ENCODE assay signal across 31 mouse cellular contexts in the genomic region with DNA sequence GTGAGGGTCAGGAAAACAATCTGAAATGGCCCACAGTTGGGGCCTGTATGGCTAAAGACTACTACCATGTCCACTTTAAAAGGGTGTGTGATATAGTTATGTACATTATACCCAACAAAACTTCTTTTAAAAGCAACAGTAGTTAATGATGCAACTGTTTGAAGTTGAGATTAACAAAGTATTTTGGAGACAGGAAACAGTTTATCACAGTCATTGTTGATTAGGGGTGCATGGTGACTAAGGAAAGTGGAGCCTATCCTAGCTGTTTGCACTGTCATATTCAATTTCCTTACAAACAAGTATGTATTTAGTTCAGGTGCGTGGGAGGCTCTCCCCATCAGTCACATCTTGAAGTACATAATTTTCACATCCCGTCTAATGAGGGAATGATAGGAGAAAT.
"Had no signal": no experiment of that assay in that cellular context is flagged by ENCODE, and none has a peak within 500 bp of the region (broad histone marks: within the 10 kb centered on the region; RNA-seq: fewer than 3 reads in every experiment).

No protein-coding gene starts in this region.

- H3K9ac ChIP-seq: limb, embryonic 12.5 days; limb, embryonic 13.5 days; limb, embryonic 15.5 days; liver, embryonic 12.5 days; liver, embryonic 13.5 days; liver, embryonic 14.5 days; liver, embryonic 15.5 days; liver, postnatal 0 days; lung, embryonic 14.5 days; lung, embryonic 15.5 days; midbrain, embryonic 12.5 days; midbrain, embryonic 13.5 days; midbrain, embryonic 15.5 days; neural tube, embryonic 12.5 days had no signal

- H3K9me3 ChIP-seq: limb, embryonic 10.5 days; limb, embryonic 12.5 days; limb, embryonic 13.5 days; limb, embryonic 15.5 days; liver, embryonic 12.5 days; liver, embryonic 13.5 days; liver, embryonic 15.5 days; lung, embryonic 15.5 days; megakaryocyte, embryonic 14.5 days; midbrain, embryonic 10.5 days; midbrain, embryonic 12.5 days; midbrain, embryonic 13.5 days; midbrain, embryonic 15.5 days; neural tube, embryonic 12.5 days had no signal

- H3K36me3 ChIP-seq: limb, embryonic 10.5 days; limb, embryonic 12.5 days; limb, embryonic 13.5 days; limb, embryonic 15.5 days; liver, embryonic 12.5 days; liver, embryonic 13.5 days; liver, embryonic 15.5 days; lung, embryonic 15.5 days; midbrain, embryonic 10.5 days; midbrain, embryonic 12.5 days; midbrain, embryonic 13.5 days; midbrain, embryonic 15.5 days; neural tube, embryonic 12.5 days had no signal

- H3K27ac ChIP-seq: limb, embryonic 10.5 days; limb, embryonic 12.5 days; limb, embryonic 13.5 days; limb, embryonic 15.5 days; liver, embryonic 12.5 days; liver, embryonic 13.5 days; liver, embryonic 14.5 days; liver, embryonic 15.5 days; lung, embryonic 15.5 days; macrophage; midbrain, embryonic 10.5 days; midbrain, embryonic 12.5 days; midbrain, embryonic 13.5 days; midbrain, embryonic 15.5 days; neural tube, embryonic 12.5 days had no signal

- H3K4me3 ChIP-seq: limb, embryonic 10.5 days; limb, embryonic 12.5 days; limb, embryonic 13.5 days; limb, embryonic 15.5 days; liver, embryonic 12.5 days; liver, embryonic 13.5 days; liver, embryonic 15.5 days; lung, embryonic 15.5 days; megakaryocyte, embryonic 14.5 days; midbrain, embryonic 10.5 days; midbrain, embryonic 12.5 days; midbrain, embryonic 13.5 days; midbrain, embryonic 15.5 days; myocyte; neural tube, embryonic 12.5 days had no signal

- H3K4me1 ChIP-seq: limb, embryonic 10.5 days; limb, embryonic 12.5 days; liver, embryonic 12.5 days; liver, embryonic 13.5 days; liver, embryonic 15.5 days; midbrain, embryonic 10.5 days; midbrain, embryonic 15.5 days; neural tube, embryonic 12.5 days had no signal

- H3K27me3 ChIP-seq: limb, embryonic 12.5 days; limb, embryonic 13.5 days; limb, embryonic 15.5 days; liver, embryonic 12.5 days; liver, embryonic 13.5 days; liver, embryonic 15.5 days; lung, embryonic 15.5 days; megakaryocyte, embryonic 14.5 days; midbrain, embryonic 12.5 days; midbrain, embryonic 13.5 days; midbrain, embryonic 15.5 days; neural tube, embryonic 12.5 days had no signal

- ATAC-seq: liver, embryonic 12.5 days; liver, postnatal 0 days; lung, postnatal 0 days; midbrain, embryonic 13.5 days; midbrain, embryonic 15.5 days; midbrain, embryonic 16.5 days had no signal

- DNase-seq: left cerebral cortex, postnatal 4 days; liver; liver, embryonic 13.5 days; liver, postnatal 0 days; lung, adult 18-20 months; lung, adult 2 months; lung, postnatal 10 days; lung, postnatal 14 days; lung, postnatal 4 days; midbrain, embryonic 14.5 days had no signal

- H3K4me2 ChIP-seq: limb, embryonic 12.5 days; limb, embryonic 13.5 days; limb, embryonic 15.5 days; liver, embryonic 11.5 days; liver, embryonic 12.5 days; liver, embryonic 13.5 days; liver, embryonic 15.5 days; lung, embryonic 14.5 days; lung, embryonic 15.5 days; midbrain, embryonic 11.5 days; midbrain, embryonic 12.5 days; midbrain, embryonic 13.5 days; midbrain, embryonic 15.5 days; neural tube, embryonic 12.5 days had no signal
